Mouse (Mus musculus): ENCODE results near the gene Kat7.

Gene Kat7

GRCm38 (mm10) chr11:95333805-95334204 is 23.8 kb upstream of the Kat7 start:
- ATAC-seq (ENCODE audit: low TSS enrichment), result no peak

GRCm38 (mm10) chr11:95333209-95333608 is 23.2 kb upstream of the Kat7 start:
- ATAC-seq (ENCODE audit: low TSS enrichment), result no peak

- ATAC-seq (ENCODE audit: low TSS enrichment), result no peak
Observed at GRCm38 (mm10) chr11:95330662-95331061, 20.6 kb upstream of the Kat7 start.

GRCm38 (mm10) chr11:95328629-95329028 is 18.6 kb upstream of the Kat7 start:
- no peak for ATAC-seq (ENCODE audit: low TSS enrichment)

GRCm38 (mm10) chr11:95326243-95326642 is 16.2 kb upstream of the Kat7 start:
- ATAC-seq (ENCODE audit: low TSS enrichment), result no peak

- ATAC-seq (ENCODE audit: low TSS enrichment), result no peak
Observed at GRCm38 (mm10) chr11:95325832-95326231, 15.8 kb upstream of the Kat7 start.

GRCm38 (mm10) chr11:95324181-95324580 is 14.1 kb upstream of the Kat7 start:
- ATAC-seq (ENCODE audit: low TSS enrichment), result no peak

- ATAC-seq (ENCODE audit: low TSS enrichment), result no peak
Observed at GRCm38 (mm10) chr11:95320010-95320409, 10.0 kb upstream of the Kat7 start.

GRCm38 (mm10) chr11:95319506-95319905 is 9.5 kb upstream of the Kat7 start:
- no peak for ATAC-seq (ENCODE audit: low TSS enrichment)

- no peak for ATAC-seq (ENCODE audit: low TSS enrichment)
Observed at GRCm38 (mm10) chr11:95318116-95318515, 8.1 kb upstream of the Kat7 start.

- no peak for ATAC-seq (ENCODE audit: low TSS enrichment)
Observed at GRCm38 (mm10) chr11:95315215-95315955, 5.3 kb upstream of the Kat7 start.

GRCm38 (mm10) chr11:95311425-95311807 is 1.4 kb upstream of the Kat7 start:
- ATAC-seq (ENCODE audit: low TSS enrichment), result no peak

GRCm38 (mm10) chr11:95310648-95311424 is 790 bp upstream of the Kat7 start:
- peak; percentile 7; the same call in 1 of the 2 replicates for ATAC-seq (ENCODE audit: low TSS enrichment)

- peak; percentile 86 for ATAC-seq (ENCODE audit: low TSS enrichment)
Observed at GRCm38 (mm10) chr11:95309510-95310006, 488 bp downstream of the Kat7 start.

GRCm38 (mm10) chr11:95307526-95307925 is 2.5 kb downstream of the Kat7 start:
- ATAC-seq (ENCODE audit: low TSS enrichment), result no peak

GRCm38 (mm10) chr11:95305600-95305999 is 4.4 kb downstream of the Kat7 start:
- no peak for ATAC-seq (ENCODE audit: low TSS enrichment)

GRCm38 (mm10) chr11:95301772-95302171 is 8.3 kb downstream of the Kat7 start:
- no peak for ATAC-seq (ENCODE audit: low TSS enrichment)

- no peak for ATAC-seq (ENCODE audit: low TSS enrichment)
Observed at GRCm38 (mm10) chr11:95299886-95300285, 10.2 kb downstream of the Kat7 start.

- no peak for ATAC-seq (ENCODE audit: low TSS enrichment)
Observed at GRCm38 (mm10) chr11:95298146-95298545, 11.9 kb downstream of the Kat7 start.

- ATAC-seq (ENCODE audit: low TSS enrichment), result no peak
Observed at GRCm38 (mm10) chr11:95295736-95296135, 14.3 kb downstream of the Kat7 start.

- ATAC-seq (ENCODE audit: low TSS enrichment), result no peak
Observed at GRCm38 (mm10) chr11:95293017-95293624, 16.9 kb downstream of the Kat7 start.

GRCm38 (mm10) chr11:95291998-95292397 is 18.0 kb downstream of the Kat7 start:
- ATAC-seq (ENCODE audit: low TSS enrichment), result no peak

- no peak for ATAC-seq (ENCODE audit: low TSS enrichment)
Observed at GRCm38 (mm10) chr11:95282331-95282730, 27.7 kb downstream of the Kat7 start.

Data from frontal cortex, adult (tissue).